9 mouse cellular contexts compared by ENCODE assay signal in genomic region chr11:84813724-84814510, GRCm38 (mm10). TPM values are rescaled to one million over a fixed set of nuclear protein-coding genes. Genes with fewer than 3 reads are reported as not detected.
DNase-seq lines count a peak whose midpoint lies in the region; ATAC-seq and TF ChIP-seq lines count a peak whose summit lies in the region.
"Had no signal": no experiment of that assay in that cellular context is flagged by ENCODE, and none has a peak within 500 bp of the region (broad histone marks: within the 10 kb centered on the region; RNA-seq: fewer than 3 reads in every experiment).

No protein-coding gene starts in this region.

- no peak overlapping the region for H3K4me2 ChIP-seq in intestine, postnatal 0 days (replicated peaks; ENCODE audit: low read depth)
- H3K4me2 ChIP-seq in intestine, embryonic 16.5 days (ENCODE audit: low read depth, low read length), result no peak overlapping the region
- H3K4me2 ChIP-seq in forebrain, embryonic 16.5 days (ENCODE audit: low read length), result no peak overlapping the region
- H3K4me2 ChIP-seq in liver, embryonic 14.5 days (ENCODE audit: low read depth), result no peak overlapping the region
- H3K4me2 ChIP-seq: stomach, embryonic 15.5 days had no signal

- TF ChIP-seq CTCF in intestine, postnatal 0 days (IDR thresholded peaks at IDR 0.05; ENCODE audit: low read depth), result peak; percentile 97
- peak; percentile 91 for TF ChIP-seq CTCF in bone marrow macrophage, adult 2 months (IDR thresholded peaks at IDR 0.05; ENCODE audit: low read depth, low read length)
- peak; percentile 97; the same call in 1 of the 2 replicates for TF ChIP-seq CTCF in kidney, adult 2 months (conservative IDR thresholded peaks at IDR 0.05; ENCODE audit: insufficient read depth, insufficient read length, low read depth, low read length)
- TF ChIP-seq CTCF in liver, embryonic 14.5 days (IDR thresholded peaks at IDR 0.05; ENCODE audit: low read depth), result peak; percentile 98

- H3K27ac ChIP-seq in intestine, postnatal 0 days (ENCODE audit: low read depth, low read length), result no peak overlapping the region
- no peak overlapping the region for H3K27ac ChIP-seq in intestine, embryonic 16.5 days (ENCODE audit: low read length)
- H3K27ac ChIP-seq in bone marrow macrophage, adult 2 months (ENCODE audit: insufficient read depth, low read depth, low read length), result peak overlapping the region; percentile 48
- H3K27ac ChIP-seq in forebrain, embryonic 16.5 days (ENCODE audit: low read length), result no peak overlapping the region
- no peak overlapping the region for H3K27ac ChIP-seq in kidney, adult 2 months (ENCODE audit: insufficient read depth, low read depth, low read length)
- H3K27ac ChIP-seq in liver, embryonic 14.5 days, result no peak overlapping the region
- H3K27ac ChIP-seq: stomach, embryonic 15.5 days had no signal

- no peaks in the 10 kb centered on the region for H3K9me3 ChIP-seq in intestine, postnatal 0 days (ENCODE audit: control insufficient read depth)
- no peaks in the 10 kb centered on the region for H3K9me3 ChIP-seq in intestine, embryonic 16.5 days (ENCODE audit: control insufficient read depth, low read length)
- no peaks in the 10 kb centered on the region for H3K9me3 ChIP-seq in forebrain, embryonic 16.5 days (ENCODE audit: control insufficient read depth, low read length)
- no peaks in the 10 kb centered on the region for H3K9me3 ChIP-seq in liver, embryonic 14.5 days (ENCODE audit: control insufficient read depth, low read length)
- H3K9me3 ChIP-seq: stomach, embryonic 15.5 days had no signal

- 0 out of 2 replicates have a peak, but pooled peaks cover 7% of the 10 kb centered on the region for H3K36me3 ChIP-seq in intestine, postnatal 0 days (ENCODE audit: control insufficient read depth, insufficient read depth)
- peaks cover 3% of the 10 kb centered on the region; the same call in 1 of the 2 replicates for H3K36me3 ChIP-seq in intestine, embryonic 16.5 days (ENCODE audit: control insufficient read depth, insufficient read depth, low read length)
- no peaks in the 10 kb centered on the region for H3K36me3 ChIP-seq in forebrain, embryonic 16.5 days (ENCODE audit: control insufficient read depth, insufficient read depth)
- H3K36me3 ChIP-seq in kidney, adult 2 months (ENCODE audit: control insufficient read depth, insufficient read depth, low read length), result no peaks in the 10 kb centered on the region
- peaks cover 25% of the 10 kb centered on the region for H3K36me3 ChIP-seq in liver, embryonic 14.5 days (replicated peaks; ENCODE audit: control insufficient read depth, insufficient read depth, low read depth)
- H3K36me3 ChIP-seq: stomach, embryonic 15.5 days had no signal

- WGBS in intestine, postnatal 0 days, result 63% methylated on average over 13 of the region's 13 CpGs
- WGBS in intestine, embryonic 16.5 days, result 60% methylated on average over 13 of the region's 13 CpGs
- 56% methylated on average over 13 of the region's 13 CpGs for WGBS in forebrain, embryonic 16.5 days
- WGBS in kidney, adult 2 months, result 66% methylated on average over 13 of the region's 13 CpGs
- WGBS in liver, embryonic 14.5 days (ENCODE audit: insufficient replicate concordance), result 58% methylated on average over 13 of the region's 13 CpGs

- TF ChIP-seq EP300 in liver, embryonic 14.5 days (IDR thresholded peaks at IDR 0.05; ENCODE audit: low read depth), result no peak

- no peak overlapping the region for H3K4me3 ChIP-seq in intestine, postnatal 0 days (ENCODE audit: low read depth, low read length)
- H3K4me3 ChIP-seq in intestine, embryonic 16.5 days (ENCODE audit: low read length), result no peak overlapping the region
- H3K4me3 ChIP-seq in bone marrow macrophage, adult 2 months (ENCODE audit: insufficient read depth, low read length), result no peak overlapping the region
- H3K4me3 ChIP-seq in forebrain, embryonic 16.5 days (replicated peaks; ENCODE audit: low read length), result no peak overlapping the region
- H3K4me3 ChIP-seq in kidney, adult 2 months (ENCODE audit: insufficient read depth, low read depth, low read length), result no peak overlapping the region
- no peak overlapping the region for H3K4me3 ChIP-seq in liver, embryonic 14.5 days (ENCODE audit: insufficient read depth in 1 of 2, low read depth in 2 of 2, low read length in 2 of 2)
- H3K4me3 ChIP-seq: stomach, embryonic 15.5 days had no signal

- no peak for TF ChIP-seq POLR2A in bone marrow macrophage, adult 2 months (IDR thresholded peaks at IDR 0.05; ENCODE audit: borderline replicate concordance, low read depth, low read length)
- no peak for TF ChIP-seq POLR2A in kidney, adult 2 months (IDR thresholded peaks at IDR 0.05; ENCODE audit: low read depth, low read length)

- ATAC-seq in intestine, postnatal 0 days, result no peak
- no peak for ATAC-seq in intestine, embryonic 16.5 days
- ATAC-seq in forebrain, embryonic 16.5 days, result peak; percentile 25; the same call in 1 of the 2 replicates
- no peak for ATAC-seq in liver, embryonic 14.5 days (ENCODE audit: insufficient read depth)
- ATAC-seq in neutrophil, adult 5-6 weeks (ENCODE audit: extremely low read depth, insufficient number of reproducible peaks, low FRiP score, poor library complexity, severe bottlenecking), result peak; percentile 51

- H3K4me1 ChIP-seq in intestine, postnatal 0 days (replicated peaks; ENCODE audit: control insufficient read depth, insufficient read depth, low read length), result no peaks in the 10 kb centered on the region
- H3K4me1 ChIP-seq in intestine, embryonic 16.5 days (ENCODE audit: control insufficient read depth, insufficient read depth, low read length), result no peaks in the 10 kb centered on the region
- peaks cover 18% of the 10 kb centered on the region for H3K4me1 ChIP-seq in bone marrow macrophage, adult 2 months (ENCODE audit: control insufficient read depth, insufficient read depth, low read length)
- H3K4me1 ChIP-seq in forebrain, embryonic 16.5 days (replicated peaks; ENCODE audit: control insufficient read depth, insufficient read depth, low read length), result 0 out of 2 replicates have a peak, but pooled peaks cover 4% of the 10 kb centered on the region
- no peaks in the 10 kb centered on the region for H3K4me1 ChIP-seq in kidney, adult 2 months (ENCODE audit: control insufficient read depth, insufficient read depth, low read length)
- H3K4me1 ChIP-seq in liver, embryonic 14.5 days (replicated peaks; ENCODE audit: control insufficient read depth in 2 of 2, insufficient read depth in 2 of 2, low read length in 1 of 2), result peaks cover 5 to 12% of the 10 kb centered on the region in 2 experiments
- H3K4me1 ChIP-seq: stomach, embryonic 15.5 days had no signal

- H3K9ac ChIP-seq in intestine, postnatal 0 days (ENCODE audit: low read depth, low read length), result no peak overlapping the region
- H3K9ac ChIP-seq in intestine, embryonic 16.5 days (ENCODE audit: low read depth, low read length), result no peak overlapping the region
- H3K9ac ChIP-seq in forebrain, embryonic 16.5 days (replicated peaks; ENCODE audit: low read depth, low read length), result no peak overlapping the region
- no peak overlapping the region for H3K9ac ChIP-seq in liver, embryonic 14.5 days (replicated peaks)
- H3K9ac ChIP-seq: stomach, embryonic 15.5 days had no signal

- peak; percentile 66 for DNase-seq in kidney, adult 2 months
- no peak for DNase-seq in liver, embryonic 14.5 days (ENCODE audit: low read depth in 3 of 3, low spot score in 3 of 3)
- peak; percentile 73 for DNase-seq in thymus, postnatal 0 days (ENCODE audit: low spot score)

- H3K27me3 ChIP-seq in intestine, postnatal 0 days (replicated peaks; ENCODE audit: control insufficient read depth, insufficient read depth, low read length), result no peaks in the 10 kb centered on the region
- H3K27me3 ChIP-seq in intestine, embryonic 16.5 days (replicated peaks; ENCODE audit: control insufficient read depth, insufficient read depth, low read length), result no peaks in the 10 kb centered on the region
- H3K27me3 ChIP-seq in forebrain, embryonic 16.5 days (replicated peaks; ENCODE audit: control insufficient read depth, insufficient read depth, low read length), result no peaks in the 10 kb centered on the region
- no peaks in the 10 kb centered on the region for H3K27me3 ChIP-seq in kidney, adult 2 months (replicated peaks; ENCODE audit: control insufficient read depth, insufficient read depth, low read length)
- no peaks in the 10 kb centered on the region for H3K27me3 ChIP-seq in liver, embryonic 14.5 days (ENCODE audit: control insufficient read depth, insufficient read depth, low read length)
- H3K27me3 ChIP-seq: stomach, embryonic 15.5 days had no signal

RNA-seq across cellular contexts. Expression of gene Mrm1, which starts 5.4 kb away (rescaled TPM):
- 7.1 and 8.9 TPM in 2 replicates for polyA plus RNA-seq in intestine, postnatal 0 days (2015; fragmentation: Nextera tagmentation; extraction: Ambion mirVana)
- polyA plus RNA-seq in intestine, embryonic 16.5 days (2015; fragmentation: Nextera tagmentation; extraction: Ambion mirVana), result 14.6 and 15.0 TPM in 2 replicates
- polyA plus RNA-seq in bone marrow macrophage, adult 2 months (2012; ENCODE audit: insufficient read depth, insufficient read length, missing spikeins), result 6.5 and 7.8 TPM in 2 replicates
- 14.0 and 15.9 TPM in 2 replicates for polyA plus RNA-seq in forebrain, embryonic 16.5 days (2015; fragmentation: Nextera tagmentation; extraction: Ambion mirVana)
- polyA plus RNA-seq in kidney, adult 2 months (2012; rRNA removed), result 9.3 and 10.3 TPM in 2 replicates
- 19.7 and 32.5 TPM in 2 replicates for polyA plus RNA-seq in liver, embryonic 14.5 days (2012; rRNA removed)
- polyA plus RNA-seq in liver, embryonic 14.5 days (2014; fragmentation: Nextera tagmentation; extraction: Ambion mirVana), result 12.0 and 13.2 TPM in 2 replicates
- 6.3 and 8.1 TPM in 2 replicates for total RNA-seq in neutrophil, adult 5-6 weeks (2017)
- 14.1 and 15.1 TPM in 2 replicates for polyA plus RNA-seq in thymus, postnatal 0 days (2015; fragmentation: Nextera tagmentation; extraction: Ambion mirVana)

RNA-seq across cellular contexts. Expression of gene Dhrs11, which starts 14.9 kb away (rescaled TPM):
- 129 and 141 TPM in 2 replicates for polyA plus RNA-seq in intestine, postnatal 0 days (2015; fragmentation: Nextera tagmentation; extraction: Ambion mirVana)
- 105 and 126 TPM in 2 replicates for polyA plus RNA-seq in intestine, embryonic 16.5 days (2015; fragmentation: Nextera tagmentation; extraction: Ambion mirVana)
- polyA plus RNA-seq in bone marrow macrophage, adult 2 months (2012; ENCODE audit: insufficient read depth, insufficient read length, missing spikeins), result 16.3 and 16.8 TPM in 2 replicates
- 3.7 and 4.3 TPM in 2 replicates for polyA plus RNA-seq in forebrain, embryonic 16.5 days (2015; fragmentation: Nextera tagmentation; extraction: Ambion mirVana)
- polyA plus RNA-seq in kidney, adult 2 months (2012; rRNA removed), result 60.4 and 63.4 TPM in 2 replicates
- 210 and 211 TPM in 2 replicates for polyA plus RNA-seq in liver, embryonic 14.5 days (2012; rRNA removed)
- polyA plus RNA-seq in liver, embryonic 14.5 days (2014; fragmentation: Nextera tagmentation; extraction: Ambion mirVana), result 201 and 216 TPM in 2 replicates
- total RNA-seq in neutrophil, adult 5-6 weeks (2017), result 10.0 and 12.4 TPM in 2 replicates
- 12.0 and 12.2 TPM in 2 replicates for polyA plus RNA-seq in thymus, postnatal 0 days (2015; fragmentation: Nextera tagmentation; extraction: Ambion mirVana)

RNA-seq across cellular contexts. Expression of gene Ggnbp2, which starts 56.7 kb away (rescaled TPM):
- polyA plus RNA-seq in intestine, postnatal 0 days (2015; fragmentation: Nextera tagmentation; extraction: Ambion mirVana), result 75.0 and 89.9 TPM in 2 replicates
- 73.7 and 76.8 TPM in 2 replicates for polyA plus RNA-seq in intestine, embryonic 16.5 days (2015; fragmentation: Nextera tagmentation; extraction: Ambion mirVana)
- polyA plus RNA-seq in bone marrow macrophage, adult 2 months (2012; ENCODE audit: insufficient read depth, insufficient read length, missing spikeins), result 88.5 and 105 TPM in 2 replicates
- polyA plus RNA-seq in forebrain, embryonic 16.5 days (2015; fragmentation: Nextera tagmentation; extraction: Ambion mirVana), result 71.4 and 73.3 TPM in 2 replicates
- polyA plus RNA-seq in kidney, adult 2 months (2012; rRNA removed), result 36.6 and 48.6 TPM in 2 replicates
- 37.4 and 63.7 TPM in 2 replicates for polyA plus RNA-seq in liver, embryonic 14.5 days (2012; rRNA removed)
- 48.5 and 52.9 TPM in 2 replicates for polyA plus RNA-seq in liver, embryonic 14.5 days (2014; fragmentation: Nextera tagmentation; extraction: Ambion mirVana)
- 229 and 286 TPM in 2 replicates for total RNA-seq in neutrophil, adult 5-6 weeks (2017)
- polyA plus RNA-seq in thymus, postnatal 0 days (2015; fragmentation: Nextera tagmentation; extraction: Ambion mirVana), result 80.3 and 100 TPM in 2 replicates

Comparison
In these comparisons a context has a peak if more than half of its experiments do, and no peak if none do; other contexts are left out.
1. ATAC-seq: peak in forebrain, embryonic 16.5 days (single experiment) and neutrophil, adult 5-6 weeks (single experiment); none in intestine, postnatal 0 days (single experiment), intestine, embryonic 16.5 days (single experiment) and liver, embryonic 14.5 days (single experiment).
2. DNase-seq: peak in kidney, adult 2 months (single experiment) and thymus, postnatal 0 days (single experiment); none in liver, embryonic 14.5 days (0 of 3).
3. Peak in every context shown above with its lines, with median percentiles within 50 percentile points of each other: CTCF ChIP-seq.